Mouse (Mus musculus): ENCODE measurements at regions not wholly inside any gene's neighbourhood (a gene's known extent, or its start where the extent isn't known, plus 50 kb on each side); places are given as distances from the start of the nearest gene placed in this dataset.

DNA sequence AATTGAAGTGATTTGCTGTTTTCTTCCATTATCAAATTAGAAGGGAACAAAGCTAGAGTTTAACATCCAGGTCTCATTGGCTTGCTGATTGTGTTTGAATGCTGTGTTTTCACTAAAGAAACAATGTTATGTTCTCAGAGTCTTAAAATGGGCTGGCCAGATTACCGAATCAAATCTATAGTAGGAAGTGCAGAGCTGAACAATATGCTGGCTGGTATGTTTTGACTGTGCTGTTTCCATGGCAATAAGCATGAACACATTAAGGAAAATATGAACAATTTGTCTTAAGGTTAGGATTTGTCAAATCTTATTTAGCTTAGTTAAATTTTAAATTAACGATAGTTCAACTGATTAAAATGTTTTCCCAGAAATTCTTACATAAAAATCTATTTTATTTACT lies 72.8 kb upstream of the Fndc3b start:
- TF ChIP-seq CTCF (conservative IDR thresholded peaks at IDR 0.05; ENCODE audit: low read length) (no peak), POU5F1 (IDR thresholded peaks at IDR 0.05; ENCODE audit: borderline replicate concordance, low read length) (no peak)
